Mouse (Mus musculus): ENCODE results near the gene Rtf2. TPM values are rescaled to one million over a fixed set of nuclear protein-coding genes. Genes with fewer than 3 reads are reported as not detected.

Gene Rtf2
- total and polyA plus RNA-seq, 2 experiments: 31.5 to 37.0 TPM

- Histone ChIP-seq H3K9ac (ENCODE audit: low read depth, low read length) (no peak overlapping the region), H3K36me3 (ENCODE audit: control insufficient read depth, insufficient read depth, low read length) (peaks cover 17% of the 10 kb centered on the region; the same call in 1 of the 2 replicates), H3K4me1 (ENCODE audit: control insufficient read depth, insufficient read depth, low read length) (peaks cover 9% of the 10 kb centered on the region), H3K79me2 (ENCODE audit: control insufficient read depth, insufficient read depth, low read length) (no peaks in the 10 kb centered on the region), H3K27ac (replicated peaks; ENCODE audit: insufficient read depth, low read depth, low read length) (peak overlapping the region; percentile 65), H3K4me3 (ENCODE audit: insufficient read depth, low read depth, low read length) (no peak overlapping the region), H3K27me3 (ENCODE audit: control insufficient read depth, insufficient read depth, low read length) (no peaks in the 10 kb centered on the region)
- WGBS: 50% methylated on average over 11 of the region's 11 CpGs
- peak; percentile 42; the same call in 1 of the 2 replicates for TF ChIP-seq CTCF (IDR thresholded peaks at IDR 0.05; ENCODE audit: low read depth, low read length)
- TF ChIP-seq POLR2A (IDR thresholded peaks at IDR 0.05; ENCODE audit: extremely low read depth, insufficient read depth, low read length): no peak
- DNase-seq (ENCODE audit: extremely low read depth, low read depth, low spot score): peak; percentile 91
Measured at GRCm38 (mm10) chr2:172466427-172467132, 26.2 kb downstream of the Rtf2 start.

GRCm38 (mm10) chr2:172467206-172467605 is 26.9 kb downstream of the Rtf2 start:
- H3K27ac ChIP-seq (replicated peaks; ENCODE audit: insufficient read depth, low read depth, low read length): no peak overlapping the region
- H3K4me1 ChIP-seq (ENCODE audit: control insufficient read depth, insufficient read depth, low read length): peaks cover 9% of the 10 kb centered on the region
- peak; percentile 74 for DNase-seq (ENCODE audit: extremely low read depth, low read depth, low spot score)
- TF ChIP-seq POLR2A (IDR thresholded peaks at IDR 0.05; ENCODE audit: extremely low read depth, insufficient read depth, low read length) (no peak), CTCF (IDR thresholded peaks at IDR 0.05; ENCODE audit: low read depth, low read length) (no peak)
- no peak overlapping the region for H3K4me3 ChIP-seq (ENCODE audit: insufficient read depth, low read depth, low read length)
- no peaks in the 10 kb centered on the region for H3K27me3 ChIP-seq (ENCODE audit: control insufficient read depth, insufficient read depth, low read length)
- H3K36me3 ChIP-seq (ENCODE audit: control insufficient read depth, insufficient read depth, low read length): peaks cover 17% of the 10 kb centered on the region; the same call in 1 of the 2 replicates
- no peaks in the 10 kb centered on the region for H3K79me2 ChIP-seq (ENCODE audit: control insufficient read depth, insufficient read depth, low read length)
- H3K9ac ChIP-seq (ENCODE audit: low read depth, low read length): no peak overlapping the region
- WGBS: 65% methylated on average over 5 of the region's 5 CpGs

GRCm38 (mm10) chr2:172468346-172468819 is 28.0 kb downstream of the Rtf2 start:
- no peak for TF ChIP-seq CTCF (IDR thresholded peaks at IDR 0.05; ENCODE audit: low read depth, low read length)
- TF ChIP-seq POLR2A (IDR thresholded peaks at IDR 0.05; ENCODE audit: extremely low read depth, insufficient read depth, low read length): no peak
- Histone ChIP-seq H3K79me2 (ENCODE audit: control insufficient read depth, insufficient read depth, low read length) (no peaks in the 10 kb centered on the region), H3K36me3 (ENCODE audit: control insufficient read depth, insufficient read depth, low read length) (peaks cover 17% of the 10 kb centered on the region; the same call in 1 of the 2 replicates), H3K27me3 (ENCODE audit: control insufficient read depth, insufficient read depth, low read length) (no peaks in the 10 kb centered on the region), H3K4me1 (ENCODE audit: control insufficient read depth, insufficient read depth, low read length) (peaks cover 10% of the 10 kb centered on the region), H3K27ac (replicated peaks; ENCODE audit: insufficient read depth, low read depth, low read length) (no peak overlapping the region), H3K4me3 (ENCODE audit: insufficient read depth, low read depth, low read length) (no peak overlapping the region), H3K9ac (ENCODE audit: low read depth, low read length) (no peak overlapping the region)
- peak; percentile 60 for DNase-seq (ENCODE audit: extremely low read depth, low read depth, low spot score)
- WGBS: 76% methylated on average over 11 of the region's 11 CpGs

GRCm38 (mm10) chr2:172472318-172472717 is 32.0 kb downstream of the Rtf2 start, which contains the start of gene Fam209:
Gene Fam209, plus strand, starts transcription at chr2:172472520.
- Histone ChIP-seq H3K27ac (replicated peaks; ENCODE audit: insufficient read depth, low read depth, low read length) (peak within 1 kb of the TSS; percentile 79), H3K36me3 (ENCODE audit: control insufficient read depth, insufficient read depth, low read length) (peaks cover 8% of the 10 kb centered on the region; the same call in 1 of the 2 replicates), H3K79me2 (ENCODE audit: control insufficient read depth, insufficient read depth, low read length) (no peaks in the 10 kb centered on the region), H3K9ac (ENCODE audit: low read depth, low read length) (peak within 1 kb of the TSS; percentile 26; the same call in 1 of the 2 replicates), H3K27me3 (ENCODE audit: control insufficient read depth, insufficient read depth, low read length) (no peaks in the 10 kb centered on the region), H3K4me1 (ENCODE audit: control insufficient read depth, insufficient read depth, low read length) (peaks cover 9% of the 10 kb centered on the region), H3K4me3 (ENCODE audit: insufficient read depth, low read depth, low read length) (no peak within 1 kb of the TSS)
- no peak for TF ChIP-seq POLR2A (IDR thresholded peaks at IDR 0.05; ENCODE audit: extremely low read depth, insufficient read depth, low read length)
- DNase-seq (ENCODE audit: extremely low read depth, low read depth, low spot score): no peak
- 92% methylated on average over 11 of the region's 11 CpGs for WGBS

GRCm38 (mm10) chr2:172473591-172473990 is 33.2 kb downstream of the Rtf2 start:
- DNase-seq (ENCODE audit: extremely low read depth, low read depth, low spot score): peak; percentile 89
- Histone ChIP-seq H3K27me3 (ENCODE audit: control insufficient read depth, insufficient read depth, low read length) (no peaks in the 10 kb centered on the region), H3K36me3 (ENCODE audit: control insufficient read depth, insufficient read depth, low read length) (peaks cover 2% of the 10 kb centered on the region; the same call in 1 of the 2 replicates), H3K4me3 (ENCODE audit: insufficient read depth, low read depth, low read length) (no peak overlapping the region), H3K79me2 (ENCODE audit: control insufficient read depth, insufficient read depth, low read length) (no peaks in the 10 kb centered on the region), H3K27ac (replicated peaks; ENCODE audit: insufficient read depth, low read depth, low read length) (peak overlapping the region; percentile 79), H3K4me1 (ENCODE audit: control insufficient read depth, insufficient read depth, low read length) (peaks cover 9% of the 10 kb centered on the region), H3K9ac (ENCODE audit: low read depth, low read length) (peak overlapping the region; percentile 26; the same call in 1 of the 2 replicates)
- 19% methylated on average over 8 of the region's 8 CpGs for WGBS
- TF ChIP-seq POLR2A (IDR thresholded peaks at IDR 0.05; ENCODE audit: extremely low read depth, insufficient read depth, low read length): no peak
- TF ChIP-seq CTCF (IDR thresholded peaks at IDR 0.05; ENCODE audit: low read depth, low read length): no peak

- peaks cover 9% of the 10 kb centered on the region for H3K4me1 ChIP-seq (ENCODE audit: control insufficient read depth, insufficient read depth, low read length)
- H3K4me3 ChIP-seq (ENCODE audit: insufficient read depth, low read depth, low read length): no peak overlapping the region
- no peaks in the 10 kb centered on the region for H3K79me2 ChIP-seq (ENCODE audit: control insufficient read depth, insufficient read depth, low read length)
- no peak overlapping the region for H3K27ac ChIP-seq (replicated peaks; ENCODE audit: insufficient read depth, low read depth, low read length)
- no peak overlapping the region for H3K9ac ChIP-seq (ENCODE audit: low read depth, low read length)
- peak; percentile 54 for TF ChIP-seq CTCF (IDR thresholded peaks at IDR 0.05; ENCODE audit: low read depth, low read length)
- TF ChIP-seq POLR2A (IDR thresholded peaks at IDR 0.05; ENCODE audit: extremely low read depth, insufficient read depth, low read length): no peak
- no peaks in the 10 kb centered on the region for H3K36me3 ChIP-seq (ENCODE audit: control insufficient read depth, insufficient read depth, low read length)
- H3K27me3 ChIP-seq (ENCODE audit: control insufficient read depth, insufficient read depth, low read length): no peaks in the 10 kb centered on the region
- 46% methylated on average over 6 of the region's 6 CpGs for WGBS
- DNase-seq (ENCODE audit: extremely low read depth, low read depth, low spot score): no peak
Measured at GRCm38 (mm10) chr2:172474970-172475369, 34.6 kb downstream of the Rtf2 start.
